Mouse (Mus musculus) lung, embryonic 15.5 days (tissue): ENCODE data around the gene Olfr1375. TPM values are rescaled to one million over a fixed set of nuclear protein-coding genes. Genes with fewer than 3 reads are reported as not detected.

Experiments
- ATAC-seq: fragments of 200-750 bp; cut with Nextera tagmentation; 2 replicates; pipeline ENCODE4 v1.8.0; 2017; ENCODE audit warnings: moderate number of reproducible peaks, borderline replicate concordance; ENCODE audit not compliant: low FRiP score, low TSS enrichment; ENCODE audit errors: extremely low read depth
- H3K27ac ChIP-seq: fragments of 300-500 bp; sonication (generic); 2 replicates; pipeline ENCODE4 v1.5.1; 2015; ENCODE audit warnings: moderate library complexity, mild to moderate bottlenecking, inconsistent platforms
- H3K27me3 ChIP-seq: fragments of 300-500 bp; sonication (generic); 2 replicates; pipeline ENCODE4 v1.6.1; 2015; ENCODE audit warnings: inconsistent platforms
- H3K36me3 ChIP-seq: fragments of 300-500 bp; sonication (generic); 2 replicates; pipeline ENCODE4 v1.6.1; 2015; ENCODE audit warnings: inconsistent platforms
- H3K4me1 ChIP-seq: fragments of 300-500 bp; sonication (generic); 2 replicates; pipeline ENCODE4 v1.6.1; 2015; ENCODE audit warnings: inconsistent platforms
- H3K4me2 ChIP-seq: fragments of 300-500 bp; sonication (generic); 2 replicates; pipeline ENCODE4 v1.6.1; 2015; ENCODE audit warnings: inconsistent platforms, mild to moderate bottlenecking, moderate library complexity
- H3K4me3 ChIP-seq: fragments of 300-500 bp; sonication (generic); 2 replicates; pipeline ENCODE4 v1.5.1; 2015; ENCODE audit warnings: mild to moderate bottlenecking, inconsistent platforms
- H3K9ac ChIP-seq: fragments of 300-500 bp; sonication (generic); 2 replicates; pipeline ENCODE4 v1.6.1; 2015; ENCODE audit warnings: inconsistent platforms
- H3K9me3 ChIP-seq: fragments of 300-500 bp; sonication (generic); 2 replicates; pipeline ENCODE4 v1.6.1; 2016; ENCODE audit warnings: inconsistent platforms
- WGBS: fragments of 180-500 bp; shearing (Covaris S2); methylation state at CpG from one replicate; pipeline ENCODE4 v1.1.7; 2015; 5-methylcytosine and 5-hydroxymethylcytosine counted together
- polyA plus RNA-seq: library from polyadenylated mRNA; unstranded; fragments of >200 nt; fragmentation: Nextera tagmentation; extraction: Ambion mirVana; gene quantifications from 2 replicates; pipeline ENCODE4 v1.2.1, GENCODE M21; 2015

Gene Olfr1375
- polyA plus RNA-seq, 1 experiment from 2014 or later, result not detected

DNA sequence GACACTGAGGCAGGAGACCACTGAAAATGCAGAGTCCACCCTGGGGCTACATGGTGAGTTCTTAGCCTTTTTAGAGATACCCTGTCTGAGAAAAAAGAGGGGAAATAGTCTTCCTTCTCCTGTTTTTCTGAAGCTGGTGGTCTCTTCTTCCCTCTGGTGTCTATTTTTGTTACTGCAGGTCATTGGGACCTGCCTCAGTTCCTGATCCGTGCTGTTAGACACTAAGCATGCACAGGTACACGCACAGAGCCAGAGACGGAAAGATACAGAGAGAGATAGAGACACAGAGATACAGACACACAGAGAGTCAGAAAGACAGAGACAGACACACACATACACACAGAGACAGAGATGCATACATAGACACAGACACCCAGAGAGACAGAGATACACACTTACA is 5.3 kb downstream of the Olfr1375 start:
- ATAC-seq, result no peak
- no peaks in the 10 kb centered on the region for H3K27me3 ChIP-seq
- H3K4me2 ChIP-seq, result no peak overlapping the region
- H3K9ac ChIP-seq, result no peak overlapping the region
- no peaks in the 10 kb centered on the region for H3K9me3 ChIP-seq
- WGBS, result 50% methylated on average over 3 of the region's 3 CpGs
- no peak overlapping the region for H3K4me3 ChIP-seq
- no peaks in the 10 kb centered on the region for H3K4me1 ChIP-seq
- no peaks in the 10 kb centered on the region for H3K36me3 ChIP-seq
- no peak overlapping the region for H3K27ac ChIP-seq

DNA sequence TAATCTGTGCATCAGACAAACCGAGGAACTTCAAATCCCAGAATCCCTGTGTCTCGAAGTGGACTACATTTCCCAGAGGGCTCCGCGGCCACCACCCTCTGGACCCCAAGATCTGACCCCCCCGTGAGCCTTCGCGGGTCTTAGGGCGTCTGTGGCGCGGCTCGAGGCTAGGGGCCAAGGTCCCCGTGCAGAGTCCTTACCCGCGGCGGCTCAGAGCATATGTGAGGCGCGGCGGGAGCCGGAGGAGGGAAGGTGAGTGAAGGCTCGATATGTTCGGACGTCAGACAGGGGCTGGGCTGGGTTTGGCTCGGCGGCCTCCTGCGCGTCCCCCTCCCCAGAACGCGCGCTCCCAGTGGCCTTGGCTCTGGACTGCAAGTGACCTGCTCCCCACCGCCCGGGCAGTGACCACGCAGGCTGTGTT is 11.3 kb downstream of the Olfr1375 start, which contains the start of gene Zfp354a:
TSS of gene Zfp354a (plus strand) at position 107 of the 421 bp plus-strand sequence.
- Histone ChIP-seq H3K27me3 (no peaks in the 10 kb centered on the region), H3K36me3 (peaks cover 4% of the 10 kb centered on the region; the same call in 1 of the 2 replicates), H3K4me3 (peak within 1 kb of the TSS; percentile 74), H3K9ac (peak within 1 kb of the TSS; percentile 64), H3K9me3 (no peaks in the 10 kb centered on the region), H3K4me1 (peaks cover 6% of the 10 kb centered on the region; the same call in 1 of the 2 replicates), H3K4me2 (peak within 1 kb of the TSS; percentile 86), H3K27ac (peak within 1 kb of the TSS; percentile 16; the same call in 1 of the 2 replicates)
- WGBS, result under 1% methylated on average over 32 of the region's 32 CpGs
- peak; percentile 90 for ATAC-seq

DNA sequence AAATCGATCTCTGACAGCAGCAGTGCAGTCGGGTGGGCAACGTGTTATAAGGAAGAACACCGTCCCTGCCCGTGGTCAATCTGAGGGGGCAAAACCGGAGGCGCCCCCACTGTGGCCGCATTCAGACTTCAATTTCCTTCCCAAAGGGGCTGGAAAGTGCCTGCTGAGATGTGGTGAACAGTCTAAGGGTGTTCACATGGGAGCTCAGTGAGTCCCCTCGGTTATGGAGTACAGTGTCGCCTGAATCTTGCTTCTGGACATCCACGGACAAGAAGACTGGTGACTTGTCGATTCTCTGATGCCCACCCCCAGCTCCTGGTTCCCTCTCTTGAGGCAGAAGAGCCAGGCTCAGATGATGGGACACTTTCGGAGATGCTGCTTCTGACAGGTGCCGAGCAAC is 11.7 kb downstream of the Olfr1375 start:
- ATAC-seq, result peak; percentile 24
- Histone ChIP-seq H3K27ac (peak overlapping the region; percentile 16; the same call in 1 of the 2 replicates), H3K4me3 (peak overlapping the region; percentile 74), H3K4me1 (peaks cover 6% of the 10 kb centered on the region; the same call in 1 of the 2 replicates), H3K9ac (peak overlapping the region; percentile 64), H3K27me3 (no peaks in the 10 kb centered on the region), H3K4me2 (peak overlapping the region; percentile 86), H3K36me3 (peaks cover 4% of the 10 kb centered on the region; the same call in 1 of the 2 replicates), H3K9me3 (no peaks in the 10 kb centered on the region)
- WGBS, result 11% methylated on average over 14 of the region's 14 CpGs

DNA sequence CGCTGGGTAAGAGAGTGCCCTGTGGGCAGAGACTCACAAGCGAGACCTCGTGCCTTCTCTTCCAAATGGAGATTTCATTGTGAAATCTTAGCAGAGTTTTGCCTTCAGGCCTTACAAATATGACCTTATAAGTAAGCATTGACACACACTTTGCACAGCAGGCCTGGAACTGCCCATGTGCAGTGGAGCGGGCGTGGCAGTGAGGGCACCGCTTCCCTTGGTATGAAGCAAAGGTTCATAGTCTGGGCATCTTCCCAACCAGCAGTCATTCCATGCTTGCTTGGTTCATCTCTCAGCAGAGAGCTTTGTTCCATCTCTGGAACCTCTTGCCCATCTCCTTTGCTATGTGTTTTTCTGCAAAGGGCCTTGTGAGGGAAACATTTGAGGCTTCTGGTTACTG is 13.1 kb downstream of the Olfr1375 start:
- Histone ChIP-seq H3K27me3 (no peaks in the 10 kb centered on the region), H3K27ac (no peak overlapping the region), H3K4me1 (peaks cover 6% of the 10 kb centered on the region; the same call in 1 of the 2 replicates), H3K4me2 (no peak overlapping the region), H3K9ac (no peak overlapping the region), H3K4me3 (no peak overlapping the region), H3K9me3 (no peaks in the 10 kb centered on the region), H3K36me3 (peaks cover 4% of the 10 kb centered on the region; the same call in 1 of the 2 replicates)
- 96% methylated on average over 6 of the region's 6 CpGs for WGBS
- no peak for ATAC-seq

DNA sequence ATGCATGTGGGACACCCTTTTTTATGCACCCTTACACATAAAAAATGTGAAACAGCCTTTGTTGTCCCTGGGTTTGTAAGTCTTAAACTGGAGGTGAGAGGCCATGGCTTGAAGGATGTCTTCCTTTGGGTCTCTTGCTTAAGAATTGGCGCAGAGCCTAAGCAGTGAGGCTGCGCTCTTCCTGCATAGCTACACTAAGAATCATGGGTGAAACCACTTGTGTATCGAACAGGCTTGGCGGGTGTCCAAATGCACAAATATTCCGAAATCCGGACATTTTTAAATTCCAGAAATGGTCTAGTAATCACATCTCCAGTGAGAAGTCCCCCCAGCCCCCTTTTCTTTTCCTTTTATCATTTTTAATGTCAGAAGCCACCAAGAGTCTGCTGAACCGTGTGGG is 15.4 kb downstream of the Olfr1375 start:
- H3K36me3 ChIP-seq, result peaks cover 7% of the 10 kb centered on the region; the same call in 1 of the 2 replicates
- no peak; the same call in 1 of the 2 replicates for ATAC-seq

DNA sequence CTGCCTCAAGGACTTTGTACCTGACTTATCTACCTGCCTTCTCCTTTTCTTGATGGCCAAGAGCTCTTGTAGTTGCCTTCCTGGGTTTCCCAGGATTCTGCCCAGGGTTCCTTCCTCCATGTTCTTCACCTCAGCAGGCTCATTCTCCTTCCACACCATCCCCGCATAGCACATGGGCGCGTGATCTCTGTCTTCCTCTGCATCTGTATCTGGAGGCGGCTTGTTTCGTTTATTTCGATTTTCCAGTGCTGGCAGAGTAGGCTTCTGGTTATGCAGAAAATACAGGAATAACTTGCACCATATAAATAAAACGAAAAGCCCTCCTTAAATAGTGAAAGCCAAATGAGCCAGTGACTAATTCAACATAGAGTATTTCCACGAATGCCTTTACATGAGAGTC is 15.9 kb downstream of the Olfr1375 start:
- H3K4me2 ChIP-seq, result no peak overlapping the region
- H3K4me1 ChIP-seq, result peaks cover 6% of the 10 kb centered on the region; the same call in 1 of the 2 replicates
- H3K27ac ChIP-seq, result no peak overlapping the region
- H3K9ac ChIP-seq, result no peak overlapping the region
- peaks cover 13% of the 10 kb centered on the region; the same call in 1 of the 2 replicates for H3K36me3 ChIP-seq
- H3K4me3 ChIP-seq, result no peak overlapping the region
- 95% methylated on average over 8 of the region's 8 CpGs for WGBS
- no peak for ATAC-seq
- no peaks in the 10 kb centered on the region for H3K9me3 ChIP-seq
- no peaks in the 10 kb centered on the region for H3K27me3 ChIP-seq

More for the DNA sequence above, 15.4 kb downstream of the Olfr1375 start:
- WGBS, result 43% methylated on average over 7 of the region's 7 CpGs
- Histone ChIP-seq H3K4me2 (no peak overlapping the region), H3K4me3 (no peak overlapping the region), H3K4me1 (peaks cover 6% of the 10 kb centered on the region; the same call in 1 of the 2 replicates), H3K27ac (no peak overlapping the region), H3K9ac (no peak overlapping the region), H3K9me3 (no peaks in the 10 kb centered on the region), H3K27me3 (no peaks in the 10 kb centered on the region)

DNA sequence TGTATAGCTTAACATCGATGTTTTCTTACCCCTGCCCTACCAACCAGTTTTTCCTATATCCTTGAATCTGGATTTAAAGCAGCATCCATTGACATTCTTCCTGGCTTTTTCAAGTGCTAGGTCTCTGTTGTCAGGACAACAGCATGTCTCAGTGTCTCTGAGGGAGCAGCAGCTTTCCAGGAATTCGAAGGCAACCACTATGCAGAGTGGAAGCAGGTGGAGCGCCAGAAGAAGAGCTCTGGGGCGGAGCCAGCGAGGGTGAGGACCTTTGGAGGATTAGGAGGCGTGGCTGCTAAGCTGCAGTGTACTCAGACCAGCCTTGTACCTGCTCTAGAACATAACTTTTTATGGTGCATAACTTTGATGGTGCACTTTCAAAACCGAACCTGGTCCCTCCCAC is 36.6 kb downstream of the Olfr1375 start:
- H3K4me3 ChIP-seq, result no peak overlapping the region
- WGBS, result 39% methylated on average over 7 of the region's 7 CpGs
- H3K9ac ChIP-seq, result no peak overlapping the region
- no peaks in the 10 kb centered on the region; the same call in 1 of the 2 replicates for H3K27me3 ChIP-seq
- no peak overlapping the region for H3K27ac ChIP-seq
- H3K4me2 ChIP-seq, result no peak overlapping the region
- no peaks in the 10 kb centered on the region for H3K9me3 ChIP-seq
- H3K4me1 ChIP-seq, result no peaks in the 10 kb centered on the region
- ATAC-seq, result no peak
- H3K36me3 ChIP-seq, result no peaks in the 10 kb centered on the region

DNA sequence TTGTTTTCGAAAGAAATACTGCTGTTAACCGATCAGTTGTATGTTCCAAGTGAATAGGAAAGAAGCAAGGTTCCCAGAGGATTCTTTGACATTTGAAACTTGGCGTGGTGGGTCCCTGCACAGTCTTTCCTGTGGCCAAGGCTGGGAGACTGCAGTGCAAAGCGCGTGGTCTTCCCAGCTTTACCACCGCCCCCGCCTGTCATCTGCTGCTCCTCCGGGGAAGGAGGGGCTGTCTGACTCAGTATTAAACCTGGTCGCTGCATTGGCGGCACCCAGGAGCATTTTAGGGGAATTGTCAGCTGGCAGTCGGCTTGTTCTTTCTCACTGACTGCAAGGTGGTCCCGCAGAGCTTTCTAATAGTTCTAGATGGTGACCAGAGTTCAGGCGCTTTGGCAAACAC is 37.4 kb downstream of the Olfr1375 start:
- 40% methylated on average over 13 of the region's 13 CpGs for WGBS
- no peak for ATAC-seq
- Histone ChIP-seq H3K27me3 (no peaks in the 10 kb centered on the region; the same call in 1 of the 2 replicates), H3K4me2 (no peak overlapping the region), H3K9ac (no peak overlapping the region), H3K4me1 (no peaks in the 10 kb centered on the region), H3K4me3 (no peak overlapping the region), H3K9me3 (no peaks in the 10 kb centered on the region), H3K36me3 (no peaks in the 10 kb centered on the region), H3K27ac (no peak overlapping the region)

Other genes with a start within 250 kb of the Olfr1375 start
- 21.5 and 23.9 TPM in 2 replicates for gene Zfp354c, start 220.4 kb upstream of the Olfr1375 start, polyA plus RNA-seq
- gene Zfp879, start 206.6 kb upstream of the Olfr1375 start, polyA plus RNA-seq, result 0.53 and 0.85 TPM in 2 replicates
- 0.04 TPM in 1 of 2 replicates, not detected in the other for gene Grm6, start 197.4 kb upstream of the Olfr1375 start, polyA plus RNA-seq
- gene Zfp454, start 160.5 kb upstream of the Olfr1375 start, polyA plus RNA-seq, result 8.1 and 9.2 TPM in 2 replicates
- gene Zfp2, start 131.9 kb upstream of the Olfr1375 start, polyA plus RNA-seq, result 13.0 and 13.3 TPM in 2 replicates
- 1.3 and 1.4 TPM in 2 replicates for gene Zfp354b, start 116.5 kb upstream of the Olfr1375 start, polyA plus RNA-seq
- gene 4933414I15Rik, start 104.3 kb upstream of the Olfr1375 start, polyA plus RNA-seq, result not detected in 2 replicates
- gene Prop1, start 94.3 kb upstream of the Olfr1375 start, polyA plus RNA-seq, result not detected in 2 replicates
- not detected in 2 replicates for gene Olfr1378, start 81.6 kb upstream of the Olfr1375 start, polyA plus RNA-seq
- gene Olfr1377, start 66.1 kb upstream of the Olfr1375 start, polyA plus RNA-seq, result not detected in 2 replicates
- not detected in 2 replicates for gene Olfr51, start 44.5 kb upstream of the Olfr1375 start, polyA plus RNA-seq
- gene Olfr54, start 33.9 kb upstream of the Olfr1375 start, polyA plus RNA-seq, result not detected in 2 replicates
- 7.8 and 10.2 TPM in 2 replicates for gene Zfp354a, start 11.1 kb downstream of the Olfr1375 start, polyA plus RNA-seq
- gene Gm12569, start 172.4 kb downstream of the Olfr1375 start, polyA plus RNA-seq, result not detected in 2 replicates
- gene Clk4, start 213.6 kb downstream of the Olfr1375 start, polyA plus RNA-seq, result 96.2 and 108 TPM in 2 replicates
- 0.52 TPM in 1 of 2 replicates, not detected in the other for gene BC049762, start 214.9 kb downstream of the Olfr1375 start, polyA plus RNA-seq
- gene Col23a1, start 241.8 kb downstream of the Olfr1375 start, polyA plus RNA-seq, result 24.9 and 25.0 TPM in 2 replicates